19 mouse cellular contexts compared by ENCODE assay signal in the genomic region with DNA sequence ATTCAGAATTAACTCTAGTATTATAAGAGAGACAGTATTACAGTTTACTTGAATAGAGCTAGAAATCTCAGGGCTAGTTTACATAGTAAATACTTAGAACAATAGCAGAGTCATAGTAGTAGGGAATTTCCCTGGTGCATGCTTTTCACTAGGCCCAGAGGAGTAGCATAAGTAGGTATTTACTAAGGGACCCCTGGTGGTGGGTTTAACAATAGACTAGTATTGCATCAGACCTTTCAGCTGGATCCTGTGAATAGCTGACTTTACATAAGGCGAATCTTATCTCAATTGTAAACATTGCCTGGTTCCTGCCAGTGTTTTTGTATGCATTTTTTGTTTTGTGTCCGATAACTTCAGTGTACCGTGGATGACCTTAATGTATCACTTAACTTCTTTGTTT.
A peak's percentile ranks its signal among the peaks of the same experiment; 100 is the strongest.
DNase-seq lines count a peak whose midpoint lies in the region; TF ChIP-seq lines count a peak whose summit lies in the region.
"Had no signal": no experiment of that assay in that cellular context is flagged by ENCODE, and none has a peak within 500 bp of the region (broad histone marks: within the 10 kb centered on the region; RNA-seq: fewer than 3 reads in every experiment).

No protein-coding gene starts in this region.

- TF ChIP-seq POLR2A in thymus, adult 2 months (IDR thresholded peaks at IDR 0.05; ENCODE audit: control insufficient read depth, extremely low read depth, insufficient read depth, low read length, poor library complexity), result no peak

- no peaks in the 10 kb centered on the region for H3K36me3 ChIP-seq in thymus, adult 2 months (ENCODE audit: control insufficient read depth, insufficient read depth, low read length)
- H3K36me3 ChIP-seq: embryonic facial prominence, embryonic 10.5 days; forebrain, embryonic 10.5 days; G1E; heart, embryonic 10.5 days; heart, embryonic 15.5 days; hindbrain, embryonic 15.5 days had no signal

- 97% methylated on average over 3 of the region's 3 CpGs for WGBS in thymus, adult 2 months

- no peaks in the 10 kb centered on the region for H3K27me3 ChIP-seq in thymus, adult 2 months (ENCODE audit: control insufficient read depth, insufficient read depth, low read length)
- H3K27me3 ChIP-seq: heart, embryonic 15.5 days had no signal

- no peak overlapping the region for H3K4me3 ChIP-seq in thymus, adult 2 months (ENCODE audit: control insufficient read depth, insufficient read depth, low read length)
- H3K4me3 ChIP-seq: embryonic facial prominence, embryonic 10.5 days; forebrain, embryonic 10.5 days; heart, embryonic 10.5 days; heart, embryonic 15.5 days; hindbrain, embryonic 15.5 days had no signal

- no peak overlapping the region for H3K27ac ChIP-seq in thymus, adult 2 months (ENCODE audit: control insufficient read depth, insufficient read depth, low read length)
- H3K27ac ChIP-seq: embryonic facial prominence, embryonic 10.5 days; forebrain, embryonic 10.5 days; heart, embryonic 10.5 days; heart, embryonic 15.5 days; hindbrain, embryonic 15.5 days had no signal

- TF ChIP-seq CTCF in thymus, adult 2 months (IDR thresholded peaks at IDR 0.05; ENCODE audit: borderline replicate concordance, control insufficient read depth, extremely low read depth, insufficient read depth, low read length, poor library complexity), result no peak

- no peaks in the 10 kb centered on the region for H3K4me1 ChIP-seq in thymus, adult 2 months (replicated peaks; ENCODE audit: control insufficient read depth, insufficient read depth, low read length)
- H3K4me1 ChIP-seq: hindbrain, embryonic 15.5 days had no signal

- DNase-seq in thymus, adult 2 months, result peak; percentile 5
- no peak for DNase-seq in thymus, adult 18-20 months
- DNase-seq in ES-CJ7 (ENCODE audit: low read depth, low spot score), result peak; percentile 17
- peak; percentile 23 for DNase-seq in ZHBTc4 (ENCODE audit: low read depth, low spot score)
- no peak for DNase-seq in spleen, adult 18-20 months
- DNase-seq in frontal cortex, postnatal 10 days (ENCODE audit: low spot score in 2 of 2), result no peak
- DNase-seq in neural tube, embryonic 10.5 days (ENCODE audit: extremely low spot score, low spot score), result no peak
- DNase-seq: adrenal gland, adult 8-10 months; adrenal gland, postnatal 36 days; cerebellum, adult 2 months; cerebellum, postnatal 10 days; gastrocnemius, postnatal 10 days; heart, adult 18-20 months had no signal

Comparison
In these comparisons a context has a peak if more than half of its experiments do, and no peak if none do; other contexts are left out.
1. DNase-seq: peak in thymus, adult 2 months (single experiment), ES-CJ7 (single experiment) and ZHBTc4 (single experiment); none in thymus, adult 18-20 months (0 of 2), spleen, adult 18-20 months (0 of 2), frontal cortex, postnatal 10 days (0 of 2) and neural tube, embryonic 10.5 days (single experiment).